Mouse (Mus musculus) layer of hippocampus, postnatal 10 days (tissue): Measurements from ENCODE around the gene Pik3r2. TPM values are rescaled to one million over a fixed set of nuclear protein-coding genes. Genes with fewer than 3 reads are reported as not detected.

Source experiments
- DNase-seq, 2 experiments: peaks; one replicate each; pipeline ENCODE4 v3.0.0; 2021; ENCODE audit warnings: low spot score in 2 of 2
- total RNA-seq, 2 experiments: library from RNA; stranded (reverse); gene quantifications; 2 replicates each; pipeline ENCODE4 v1.2.3; 2021

Pik3r2 gene
- total RNA-seq, 2 experiments from 2014 or later, result 170 to 174 TPM

DNA sequence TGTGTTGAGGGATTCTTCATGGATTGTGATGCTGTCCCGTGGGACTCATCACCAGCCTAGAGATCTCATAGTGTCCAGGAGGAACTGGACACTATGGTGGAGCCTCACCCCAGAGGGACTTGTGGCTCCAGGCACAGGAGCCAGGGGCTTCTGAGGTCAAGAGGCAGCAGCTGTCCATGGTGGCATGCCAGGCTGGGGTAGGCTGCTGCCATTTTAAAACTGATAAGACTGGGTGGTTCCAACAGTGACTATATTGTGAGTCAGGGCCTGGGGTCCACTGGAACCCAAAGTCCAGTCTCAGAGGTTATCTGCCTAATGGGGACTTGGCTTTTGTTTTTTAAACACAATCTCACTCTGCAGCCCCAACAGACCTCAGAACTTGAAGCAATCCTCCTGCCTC, 25.3 kb upstream of the Pik3r2 start:
- DNase-seq, result no peak

DNA sequence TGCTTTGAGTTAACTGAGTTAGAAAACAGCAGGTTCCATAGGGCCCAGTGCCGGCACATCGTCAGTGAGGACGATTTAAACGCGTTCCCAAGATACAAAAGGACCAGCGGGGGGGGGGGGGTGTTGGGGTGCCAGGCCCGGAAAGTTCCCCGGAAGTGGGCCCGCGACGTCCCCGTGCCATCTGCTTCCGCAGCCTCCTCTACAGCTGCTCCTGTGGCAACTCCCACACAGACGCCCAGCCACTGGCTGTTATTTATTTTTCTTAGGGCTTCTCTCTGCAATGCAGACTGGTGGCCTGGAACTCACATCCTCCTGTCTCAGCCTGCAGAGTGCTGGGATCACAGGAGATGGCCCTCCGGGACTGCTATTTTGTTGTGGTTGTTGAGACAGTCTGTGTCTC, 24.6 kb upstream of the Pik3r2 start:
- DNase-seq, result peak in 1 of 2 experiments; percentile 70

DNA sequence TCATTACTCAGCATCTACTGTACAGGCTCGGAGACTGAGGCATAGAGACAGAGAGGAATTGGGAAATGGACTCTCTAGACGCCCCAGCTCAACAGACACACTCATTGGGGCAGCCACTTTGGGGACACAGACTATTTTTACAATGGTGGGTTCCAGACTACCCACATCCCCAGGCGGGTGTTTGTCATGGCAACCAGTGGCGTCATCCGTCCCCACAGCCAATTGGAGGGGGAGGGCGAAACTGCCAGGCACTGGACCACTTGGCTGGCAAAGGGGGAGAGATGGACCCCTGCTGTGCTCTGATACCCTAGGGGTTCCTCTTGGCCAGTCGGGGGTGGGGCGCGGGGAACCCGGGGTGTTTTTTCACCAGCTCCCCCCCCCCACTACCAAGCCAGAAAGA, 24.1 kb upstream of the Pik3r2 start:
- DNase-seq, result no peak

DNA sequence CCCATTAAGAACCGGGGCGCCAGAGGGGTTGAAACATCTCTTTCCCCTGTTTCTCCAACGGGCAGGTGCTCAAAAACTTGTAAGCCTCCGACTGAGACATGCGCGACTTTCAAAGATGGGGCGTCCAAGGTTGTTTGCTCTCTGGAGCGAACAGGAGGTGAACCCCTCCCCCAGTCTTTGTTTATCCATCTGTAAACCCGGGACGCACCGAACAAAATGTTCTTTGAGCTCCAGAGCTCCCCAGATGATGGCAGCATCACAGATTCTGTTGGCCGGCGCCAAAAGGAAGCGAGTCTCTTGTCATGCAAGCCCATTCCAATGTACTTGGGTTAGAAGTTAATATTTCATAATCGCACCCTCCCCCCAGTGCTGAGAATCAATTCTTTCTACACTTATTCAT, 21.8 kb upstream of the Pik3r2 start:
- peak in 1 of 2 experiments; percentile 67 for DNase-seq

DNA sequence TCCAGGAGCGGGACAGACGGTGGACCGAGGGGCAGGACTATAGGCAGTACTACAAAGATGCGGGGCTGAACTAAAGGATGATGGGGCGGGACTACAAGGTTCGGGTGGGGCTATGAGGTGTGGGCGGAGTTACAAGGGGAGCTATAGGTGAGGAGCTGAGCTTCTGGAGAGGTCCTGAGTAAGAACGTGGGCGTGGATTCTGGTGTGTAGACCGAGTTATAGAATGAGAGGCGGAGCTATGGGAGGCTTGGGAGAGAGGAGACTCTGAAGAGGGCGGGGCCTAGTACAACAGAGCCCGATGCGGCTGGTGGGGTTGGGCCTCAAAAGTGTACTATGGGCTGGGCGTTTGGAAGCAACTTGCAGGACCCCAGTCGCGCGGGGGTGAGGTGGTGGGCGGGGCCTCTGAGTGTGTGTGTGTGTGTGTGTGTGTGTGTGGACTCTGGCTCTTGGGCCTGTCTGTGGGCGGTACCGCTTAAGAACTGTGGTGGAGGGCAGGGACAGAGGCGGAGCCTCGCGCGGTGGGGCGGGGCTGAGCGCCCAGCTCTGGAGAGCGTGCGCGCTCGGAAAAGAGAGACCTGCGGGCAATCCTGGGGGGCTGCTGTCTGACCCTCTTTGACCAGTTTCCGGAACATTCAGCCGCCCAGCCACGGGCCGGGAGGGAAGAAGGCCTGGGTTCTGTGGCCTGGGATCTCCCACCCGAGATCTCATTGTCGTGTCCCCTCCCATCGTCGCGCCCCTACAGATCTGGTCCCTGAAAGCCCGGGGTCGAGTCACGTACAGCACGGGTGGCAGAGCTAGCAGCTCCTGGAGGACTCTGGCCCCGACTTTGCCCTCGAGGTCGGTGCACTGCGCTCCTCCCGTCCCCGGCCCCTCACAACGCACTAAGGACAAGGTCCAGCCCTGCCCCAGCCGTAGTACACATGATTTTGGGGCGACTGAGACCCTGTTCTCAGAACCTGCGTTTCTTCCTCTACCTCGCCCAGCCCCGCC, 20.9 kb upstream of the Pik3r2 start:
- peak; percentile 84 to 89 for DNase-seq

DNA sequence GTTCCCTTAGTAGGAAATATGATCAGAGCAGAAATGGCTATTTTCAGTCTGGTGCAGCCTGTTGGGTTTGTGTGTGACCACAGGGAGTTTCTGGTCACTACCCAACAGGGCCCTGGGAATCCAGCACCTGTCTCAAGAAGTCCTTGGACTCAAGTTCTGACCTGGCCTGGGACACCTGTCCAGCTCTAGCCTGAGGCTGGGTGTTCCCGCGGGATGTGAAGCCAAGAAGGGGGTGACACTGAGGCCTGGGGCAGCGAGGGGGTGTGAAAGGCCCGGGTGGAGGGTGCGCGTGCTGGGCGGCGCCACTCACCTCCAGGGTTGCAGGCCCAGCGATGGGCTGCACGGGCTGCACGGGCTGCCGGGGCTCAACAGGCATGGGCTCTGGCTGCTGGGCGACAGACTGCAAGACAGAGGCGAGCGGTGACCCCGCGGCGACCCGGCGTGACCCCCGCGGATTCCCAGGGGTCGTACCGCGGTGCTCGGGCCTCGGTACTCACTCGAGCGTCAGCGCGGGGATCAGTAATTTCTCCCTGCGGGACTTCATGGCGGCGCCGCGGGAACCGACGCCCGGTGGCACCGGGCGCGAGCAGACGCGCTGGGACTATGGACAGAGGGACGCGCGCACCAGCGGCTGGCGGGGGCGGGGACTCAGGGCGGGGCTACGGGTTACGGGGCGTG, 20.0 kb upstream of the Pik3r2 start:
- no peak for DNase-seq

DNA sequence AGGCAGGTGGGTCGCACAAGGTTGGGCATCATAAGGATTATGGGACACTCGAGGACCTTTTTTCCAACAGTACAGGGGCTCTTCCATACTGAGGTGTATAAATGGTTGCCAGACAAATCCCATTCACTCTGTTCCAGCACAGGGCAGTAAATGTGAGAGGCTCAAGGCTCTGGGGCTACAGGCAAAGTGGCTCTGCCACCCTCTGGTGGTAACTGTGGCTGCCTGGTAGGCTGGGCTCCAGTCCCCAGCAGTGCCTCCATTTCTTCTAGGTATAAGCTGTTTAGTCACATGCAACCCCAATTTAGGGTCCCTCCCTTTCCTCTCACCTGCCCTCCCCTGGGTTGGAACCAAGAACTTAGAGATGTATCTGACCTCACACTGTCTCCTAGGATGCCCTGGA, 18.9 kb upstream of the Pik3r2 start:
- DNase-seq, result no peak

DNA sequence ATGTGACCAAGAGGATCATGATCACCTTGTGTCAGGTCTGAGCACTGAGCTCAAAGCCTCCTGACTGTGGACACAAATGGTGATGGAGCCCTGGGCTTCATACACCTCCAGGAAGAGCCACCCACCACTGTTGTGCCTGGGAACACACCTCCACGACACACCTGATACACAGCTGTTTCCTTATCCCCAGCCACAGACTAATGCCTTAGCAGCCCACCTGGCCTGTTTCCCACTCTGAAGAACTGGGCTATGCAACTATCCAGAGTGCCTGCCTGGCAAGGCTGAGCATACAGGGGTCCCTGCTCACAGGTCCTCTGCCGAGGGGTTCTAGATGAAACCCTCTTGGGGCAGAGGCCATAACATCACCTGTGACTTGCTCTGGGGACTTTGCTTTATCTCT, 17.7 kb upstream of the Pik3r2 start:
- no peak for DNase-seq

DNA sequence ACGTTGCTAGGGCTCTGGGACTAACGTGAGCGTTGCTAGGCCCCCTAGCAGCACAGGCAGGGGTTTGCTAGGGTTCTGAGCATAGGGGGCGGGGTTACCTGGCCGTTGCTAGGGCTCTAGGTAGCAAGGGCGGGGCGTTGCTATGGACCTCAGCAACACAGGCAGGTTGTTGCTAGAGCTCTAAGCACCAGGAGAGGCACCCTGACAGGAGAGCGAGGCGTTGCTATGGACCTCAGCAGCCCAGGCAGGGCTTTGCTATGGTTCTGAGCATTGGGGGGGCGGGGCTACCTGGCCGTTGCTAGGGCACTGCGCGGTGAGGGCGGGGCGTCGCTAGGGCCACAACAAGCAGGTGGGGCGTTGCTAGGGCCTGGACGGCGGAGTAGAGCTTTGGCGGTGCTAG, 16.2 kb upstream of the Pik3r2 start:
- no peak for DNase-seq

DNA sequence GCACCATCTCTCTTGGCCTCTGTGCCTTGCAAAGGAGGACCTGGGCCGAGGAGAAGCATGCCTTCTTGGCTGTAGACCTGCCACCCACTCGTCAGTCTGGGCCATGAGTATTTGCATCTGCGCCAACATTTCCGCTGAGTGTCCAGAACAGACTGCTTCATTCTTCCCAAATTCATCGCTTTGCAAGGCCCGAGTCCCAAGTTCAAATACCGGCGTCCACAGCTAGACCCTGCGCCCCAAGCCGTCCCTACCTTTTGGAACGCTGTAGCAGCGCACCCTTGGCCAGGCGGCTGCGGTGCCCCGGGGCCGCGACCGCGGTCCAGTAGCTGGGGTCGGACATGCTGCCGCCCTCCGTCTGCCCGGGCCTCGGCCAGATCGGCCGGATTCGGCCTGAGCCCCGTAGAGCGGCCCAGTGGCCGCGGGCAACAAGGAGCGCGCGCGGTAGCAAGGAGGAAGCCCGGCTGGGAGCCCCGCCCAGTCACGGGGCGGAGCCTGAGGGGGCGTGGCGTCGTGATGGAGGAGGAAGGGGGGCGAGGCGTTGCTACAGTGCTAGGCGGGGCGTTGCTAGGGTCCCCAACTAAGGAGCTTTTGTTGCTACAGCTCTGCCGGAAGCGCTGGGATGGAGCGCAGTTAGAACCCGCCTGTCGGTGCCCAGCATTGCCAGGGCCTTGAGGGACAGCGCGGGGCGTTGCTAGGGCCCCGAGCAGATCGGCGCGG, 15.6 kb upstream of the Pik3r2 start:
- DNase-seq, result peak; percentile 99

DNA sequence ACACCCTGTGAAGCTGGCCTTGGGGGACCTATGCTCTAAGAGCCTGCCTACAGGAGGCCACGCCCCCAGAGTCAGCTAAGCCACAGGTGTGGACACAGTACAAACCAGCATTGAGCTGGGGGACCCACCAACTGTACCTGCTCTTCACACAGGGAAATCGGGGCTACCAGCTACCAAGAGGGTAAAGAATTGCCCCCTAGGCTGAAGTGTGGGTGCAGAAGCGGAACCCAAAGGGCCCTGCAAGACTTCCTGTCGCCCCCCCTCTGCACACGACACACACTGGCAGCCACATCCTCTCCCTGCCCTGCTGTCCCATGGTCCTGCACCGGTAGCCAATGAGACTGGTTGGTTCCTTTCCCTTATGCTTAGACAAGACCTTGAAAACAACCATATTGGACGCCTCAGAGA, 14.8 kb upstream of the Pik3r2 start:
- DNase-seq, result peak in 1 of 2 experiments; percentile 55

DNA sequence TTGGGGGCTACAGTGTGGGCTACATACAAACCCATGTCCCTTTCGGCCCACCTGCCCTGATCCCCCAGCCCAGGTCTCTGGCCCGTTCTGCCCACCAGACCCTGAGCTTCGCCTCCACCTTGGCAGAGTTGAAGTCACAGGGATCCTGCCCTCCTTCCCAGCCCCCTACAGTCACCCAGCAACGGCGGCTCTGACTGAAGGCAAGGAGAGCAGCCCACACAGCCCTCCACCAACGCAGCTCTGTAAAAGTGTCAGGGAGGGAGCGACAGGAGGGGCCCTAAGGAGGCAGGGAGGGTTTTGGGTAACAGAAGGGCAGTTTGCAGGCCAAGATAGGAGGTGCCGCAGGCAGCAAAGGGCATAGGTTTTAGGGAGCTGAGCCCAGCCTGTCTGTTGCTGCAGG, 14.3 kb upstream of the Pik3r2 start:
- peak in 1 of 2 experiments; percentile 36 for DNase-seq

DNA sequence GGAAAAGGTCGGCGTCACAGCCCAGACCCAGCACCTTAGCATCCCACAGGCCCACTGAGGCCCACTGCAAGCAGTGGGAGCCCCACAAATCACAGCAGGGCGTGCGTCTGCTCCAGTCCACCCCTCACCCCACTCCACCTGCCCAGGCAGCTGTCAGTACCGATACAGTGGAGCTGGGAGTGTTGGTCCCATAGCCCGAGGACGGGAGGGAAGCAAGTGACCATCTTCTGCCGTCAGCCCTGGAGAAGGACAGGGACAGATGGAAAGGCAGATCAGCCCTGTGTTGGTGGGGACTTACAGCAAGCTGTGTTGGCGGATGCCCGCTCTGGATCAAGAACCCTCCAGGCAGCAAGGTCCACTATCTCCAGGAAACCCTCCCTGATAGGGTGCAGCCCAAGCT, 12.5 kb upstream of the Pik3r2 start:
- DNase-seq, result no peak

DNA sequence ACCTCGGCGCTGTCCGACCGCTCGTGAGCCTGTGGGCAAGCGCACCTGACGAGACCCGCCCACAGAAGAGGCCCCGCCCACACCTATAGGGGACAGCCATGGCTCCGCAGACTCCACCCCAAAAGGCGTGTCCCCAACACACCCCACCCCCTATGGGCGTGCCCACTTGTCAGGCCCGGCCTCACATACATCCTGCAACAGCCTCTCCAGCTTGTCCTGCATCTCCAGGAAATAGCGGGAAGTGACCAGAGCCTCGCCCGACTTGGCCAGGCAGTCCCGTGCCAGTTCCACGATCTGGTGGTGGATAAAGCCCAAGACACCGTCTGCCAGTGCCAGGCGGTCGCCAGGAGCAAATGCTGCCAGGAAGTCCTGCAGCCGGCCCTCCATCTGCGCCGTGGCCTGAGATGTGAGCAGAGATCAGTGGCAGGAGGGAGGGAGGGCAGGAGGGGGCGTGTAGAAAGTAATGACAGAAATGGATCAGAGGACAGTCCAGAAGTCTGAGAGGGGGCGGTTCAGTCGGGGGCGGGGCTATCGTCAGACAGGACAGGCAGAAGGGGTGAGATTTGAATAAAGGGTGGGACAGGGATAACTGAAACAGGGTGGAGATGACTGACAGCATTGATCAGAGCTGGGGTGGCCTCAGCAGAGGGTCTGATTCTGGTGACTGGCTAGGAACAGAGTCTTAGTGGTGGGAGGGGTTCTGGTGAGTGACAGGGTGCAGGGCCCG, 11.6 kb upstream of the Pik3r2 start:
- no peak for DNase-seq

DNA sequence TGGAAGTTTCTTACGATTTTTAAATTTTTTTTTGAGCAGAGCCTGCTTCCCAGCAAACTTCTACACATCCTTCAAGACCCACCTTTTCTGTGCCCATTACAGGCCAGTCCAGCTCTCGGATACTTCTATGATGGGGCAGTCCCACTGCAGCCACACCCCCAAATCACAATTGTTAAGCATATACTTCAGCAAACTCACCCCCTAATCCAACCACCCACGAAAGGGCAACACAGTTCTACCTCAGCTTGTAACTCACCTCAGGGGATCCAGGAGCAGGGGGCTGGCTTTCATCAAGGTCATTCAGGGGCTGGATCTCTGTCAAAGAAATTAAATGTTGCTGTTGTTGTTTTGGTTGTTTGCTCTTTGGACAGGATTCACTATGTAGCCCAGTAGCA, 10.5 kb upstream of the Pik3r2 start:
- DNase-seq, result no peak

DNA sequence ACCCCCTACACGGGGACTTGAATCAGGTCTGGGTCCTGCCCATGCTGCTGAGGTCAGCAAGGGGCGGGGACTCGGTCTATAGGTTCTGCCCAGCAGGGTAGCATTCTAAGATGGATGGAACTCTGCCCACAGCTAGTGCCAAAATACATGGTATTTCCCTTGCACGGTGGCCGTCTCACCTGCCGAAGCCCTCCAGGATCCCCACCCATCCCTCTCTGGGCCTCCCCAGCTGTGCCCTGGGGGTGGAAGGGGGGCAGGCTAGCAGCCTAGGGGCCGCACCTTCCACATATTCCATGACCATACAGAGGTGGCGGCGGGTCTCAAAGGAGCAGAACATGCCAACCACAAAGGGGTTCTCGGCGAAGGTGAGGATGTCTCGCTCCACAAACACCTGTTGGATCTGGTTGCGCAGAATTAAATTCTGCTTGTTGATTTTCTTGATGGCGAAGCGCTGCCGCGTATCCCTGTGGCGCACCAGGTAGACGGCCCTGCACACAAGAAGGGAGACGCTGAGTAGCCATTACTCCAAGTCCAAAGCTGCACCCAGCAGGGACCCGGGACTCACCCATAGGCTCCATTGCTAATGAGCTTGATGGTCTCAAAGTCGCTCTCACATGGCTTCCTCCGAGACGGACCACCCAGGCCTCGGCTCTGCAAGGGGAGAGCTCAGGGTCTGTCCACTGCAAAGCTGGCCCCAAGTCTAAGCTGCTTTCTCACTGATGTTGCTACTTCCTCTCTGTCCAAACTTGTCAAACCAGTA, 10.0 kb upstream of the Pik3r2 start:
- no peak for DNase-seq

DNA sequence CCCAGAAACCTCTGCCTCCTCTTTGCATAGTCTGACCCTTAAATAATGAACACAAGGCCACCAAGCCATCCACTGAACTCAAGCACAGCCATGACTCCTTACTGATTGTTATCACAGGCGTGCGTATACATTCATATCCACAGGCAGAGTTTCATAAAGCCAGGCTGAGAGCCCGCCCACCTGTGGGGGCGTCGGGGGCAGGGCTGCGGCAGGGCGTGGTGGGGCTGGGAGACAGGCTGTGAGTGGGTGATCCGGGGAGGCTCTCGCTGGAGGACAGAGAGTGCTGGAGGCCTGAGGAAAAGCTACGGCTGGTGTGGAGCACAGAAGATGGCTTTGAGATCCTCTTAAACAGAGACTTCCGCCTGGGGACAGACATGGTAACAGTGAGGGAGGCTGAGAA, 3.6 kb upstream of the Pik3r2 start:
- no peak for DNase-seq

DNA sequence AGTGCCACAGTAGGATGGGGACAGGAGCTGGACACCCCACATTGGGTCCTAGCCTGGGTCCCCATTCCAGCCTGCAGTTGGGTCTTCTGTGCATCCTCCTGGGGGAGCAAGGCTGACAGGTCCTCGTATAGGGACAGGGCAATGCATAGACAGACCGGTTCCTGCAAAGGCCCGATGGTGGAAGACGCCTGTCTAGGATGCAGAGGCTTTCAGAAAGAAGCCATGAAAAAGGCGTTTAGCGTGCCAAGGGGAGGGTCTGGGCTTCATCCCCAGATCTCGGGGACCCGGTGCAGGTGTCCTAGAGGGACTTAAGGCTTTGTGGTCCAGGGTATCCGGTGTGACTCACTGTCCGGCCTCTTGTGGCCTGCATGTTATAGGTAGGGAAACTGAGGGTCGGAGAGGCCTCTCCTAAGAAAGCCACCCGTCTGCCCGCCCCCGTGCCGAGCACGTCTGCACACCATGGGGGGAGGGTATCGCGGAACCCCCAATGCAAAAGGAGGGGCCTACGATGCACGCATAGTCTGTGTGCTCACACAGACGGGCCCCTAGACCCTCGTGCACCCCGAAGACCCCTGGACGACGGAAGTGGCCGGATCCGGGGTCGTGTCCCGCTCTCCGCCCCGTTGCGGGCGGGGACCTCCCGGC, 540 bp downstream of the Pik3r2 start:
- DNase-seq, result no peak

DNA sequence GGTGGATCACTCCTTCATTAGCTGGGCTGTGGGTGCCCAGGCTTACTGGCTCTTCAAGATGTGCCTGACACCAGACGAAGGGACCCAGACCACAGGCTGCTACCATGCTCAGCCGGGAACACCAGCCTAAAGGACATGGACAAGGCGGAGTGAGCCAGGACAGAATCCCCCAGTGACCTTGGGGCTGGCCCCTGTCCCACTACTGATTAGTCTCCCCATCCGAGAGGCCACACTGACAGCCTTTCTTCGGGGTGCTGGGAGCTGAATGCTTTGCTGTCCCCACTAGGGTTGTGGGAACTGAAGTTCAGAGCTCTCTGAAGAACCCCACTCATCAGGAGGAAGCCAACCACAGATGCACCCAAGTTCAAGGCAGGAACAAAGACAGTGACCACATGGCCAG, 1.3 kb downstream of the Pik3r2 start:
- no peak for DNase-seq

DNA sequence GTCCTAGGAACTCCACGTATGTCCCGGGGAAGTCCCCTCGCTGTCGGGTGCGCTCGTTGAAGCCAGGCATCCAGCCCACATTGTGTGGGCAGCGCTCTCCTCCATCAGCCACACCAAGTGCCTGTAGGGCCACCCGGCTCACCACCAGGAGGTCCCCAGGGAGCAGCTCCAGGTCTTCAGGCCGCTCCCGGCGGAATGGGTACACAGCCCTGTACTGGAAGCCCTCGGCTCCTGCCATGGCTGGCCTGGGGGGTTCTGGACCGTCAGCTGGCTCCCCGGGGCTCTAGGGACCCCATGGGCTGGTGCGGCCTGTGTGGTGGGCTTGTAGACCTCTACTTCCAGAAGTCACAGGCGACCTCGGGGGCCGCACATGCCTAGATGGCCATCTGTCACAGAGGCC, 1.8 kb downstream of the Pik3r2 start:
- DNase-seq, result no peak
